Mouse (Mus musculus) lung, adult 2 months (tissue): ENCODE data around the gene Zfp609. TPM values are rescaled to one million over a fixed set of nuclear protein-coding genes. Genes with fewer than 3 reads are reported as not detected.

Source experiments
- DNase-seq: peaks from one replicate; pipeline ENCODE4 v3.0.0; 2022
- H3K4me1 ChIP-seq: fragments of 200-500 bp; 2 replicates; pipeline ENCODE4 v1.6.1; 2011; ENCODE audit warnings: low read length; ENCODE audit not compliant: control insufficient read depth, insufficient read depth
- H3K4me3 ChIP-seq: fragments of 200-500 bp; replicated peaks from 2 replicates; pipeline ENCODE3; 2011; ENCODE audit warnings: low read depth, mild to moderate bottlenecking, control low read depth, low read length; ENCODE audit errors: extremely low read depth
- CTCF ChIP-seq: fragments of 200-500 bp; IDR thresholded peaks from 2 replicates; pipeline ENCODE4 v1.5.1; 2011; ENCODE audit warnings: mild to moderate bottlenecking, low read length, control low read depth; ENCODE audit not compliant: insufficient read depth
- POLR2A ChIP-seq: fragments of 200-500 bp; IDR thresholded peaks from 2 replicates; pipeline ENCODE4 v1.6.1; 2011; ENCODE audit warnings: low read depth, mild to moderate bottlenecking, control low read depth, low read length, borderline replicate concordance; ENCODE audit errors: extremely low read depth
- WGBS: fragments of 180-500 bp; shearing (Covaris S2); methylation state at CpG from one replicate; pipeline ENCODE4 v1.1.7; 2018; 5-methylcytosine and 5-hydroxymethylcytosine counted together
- polyA plus RNA-seq: library from polyadenylated mRNA; depleted of rRNA; stranded (reverse); fragments of >200 nt; gene quantifications from 2 replicates; pipeline ENCODE4 v1.2.3, GENCODE M21; 2012; rRNA removed

Zfp609 gene
- polyA plus RNA-seq, 1 experiment: 11.7 TPM

DNA sequence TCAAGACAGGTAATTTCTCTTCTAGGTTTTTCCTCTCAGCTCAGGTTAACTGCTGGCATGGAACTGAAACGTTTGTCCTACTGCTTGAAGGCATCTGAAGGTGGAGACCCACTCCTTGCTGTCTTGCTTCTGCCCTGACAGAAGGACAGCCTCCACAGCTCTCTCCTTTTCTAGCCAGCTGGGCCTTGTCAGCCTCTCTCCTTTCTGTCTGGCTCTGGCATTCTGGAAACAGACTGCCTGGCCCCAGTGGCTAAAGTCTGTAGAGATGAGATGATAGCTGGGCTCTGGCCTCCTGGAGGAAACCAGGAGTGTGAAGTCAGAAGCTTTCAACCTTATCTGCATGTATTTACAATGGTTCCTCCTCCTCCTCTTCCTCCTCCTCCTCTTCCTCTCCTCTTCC lies 177.4 kb downstream of the Zfp609 start:
- no peaks in the 10 kb centered on the region; the same call in 1 of the 2 replicates for H3K4me1 ChIP-seq
- TF ChIP-seq CTCF (no peak), POLR2A (no peak)
- H3K4me3 ChIP-seq: no peak overlapping the region
- DNase-seq: peak; percentile 11
- WGBS: 25% methylated on average over 1 of the region's 1 CpGs

DNA sequence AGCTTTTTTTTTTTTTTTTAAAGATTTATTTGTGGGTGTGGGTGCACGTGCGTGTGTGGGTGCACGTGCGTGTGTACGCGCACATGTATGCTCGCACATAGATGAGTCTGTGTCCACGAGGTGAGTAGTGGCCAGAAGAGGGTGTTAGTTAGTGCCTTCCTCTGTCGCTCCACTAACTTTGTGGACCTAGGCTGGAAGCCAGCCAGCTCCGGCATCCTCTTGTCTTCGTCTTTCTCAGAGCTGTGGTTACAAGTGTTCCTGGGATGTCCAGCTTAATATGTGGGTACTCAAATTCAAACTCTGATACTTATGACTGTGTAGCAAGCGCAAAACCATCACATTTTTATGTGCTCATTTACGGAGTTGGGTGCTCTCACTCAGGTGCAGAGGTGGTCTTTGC lies 178.6 kb downstream of the Zfp609 start:
- no peak for DNase-seq
- no peaks in the 10 kb centered on the region; the same call in 1 of the 2 replicates for H3K4me1 ChIP-seq
- WGBS: 87% methylated on average over 13 of the region's 13 CpGs
- TF ChIP-seq POLR2A: no peak
- no peak for TF ChIP-seq CTCF
- H3K4me3 ChIP-seq: no peak overlapping the region

DNA sequence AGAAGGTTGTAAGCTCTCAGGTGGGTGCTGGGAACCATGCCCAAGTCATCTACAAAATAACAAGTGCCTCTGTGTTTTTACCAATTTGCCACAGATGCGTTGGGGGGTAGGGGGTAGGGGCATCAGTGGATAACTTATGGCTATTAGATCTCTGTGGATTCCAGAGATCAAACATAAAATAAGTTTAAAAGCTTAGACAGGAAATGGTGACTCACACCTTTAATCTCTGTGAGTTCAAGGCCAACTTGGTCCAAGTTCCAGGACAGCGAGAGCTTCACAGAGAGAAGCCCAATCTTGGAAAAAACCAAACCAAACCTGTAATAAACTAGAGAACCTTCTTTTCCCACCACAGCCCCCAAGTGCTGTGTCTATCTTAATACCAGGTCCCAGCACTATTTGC lies 180.6 kb downstream of the Zfp609 start:
- TF ChIP-seq CTCF: no peak
- TF ChIP-seq POLR2A: no peak
- no peak for DNase-seq
- WGBS: 87% methylated on average over 2 of the region's 2 CpGs
- H3K4me3 ChIP-seq: no peak overlapping the region
- H3K4me1 ChIP-seq: no peaks in the 10 kb centered on the region; the same call in 1 of the 2 replicates

DNA sequence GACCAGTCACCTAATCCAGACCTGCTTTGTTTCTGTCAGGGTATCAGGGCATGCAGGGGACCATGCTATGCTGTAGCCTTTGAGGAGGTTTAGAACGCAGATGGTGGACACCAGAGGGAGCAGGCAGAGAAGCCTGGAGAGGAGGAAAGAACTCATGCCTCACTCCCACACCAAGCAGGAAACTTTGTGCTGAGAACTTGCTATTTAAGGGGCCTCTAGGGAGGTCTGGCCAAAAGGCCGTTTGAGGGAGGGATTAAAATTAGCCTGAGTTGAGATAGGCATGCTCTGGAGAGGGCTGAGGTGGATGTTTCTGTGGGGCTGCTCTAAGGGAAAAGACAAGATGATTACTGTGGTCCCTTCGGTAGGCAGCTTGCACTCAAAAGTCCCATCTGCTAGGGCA lies 181.4 kb downstream of the Zfp609 start:
- DNase-seq: no peak

DNA sequence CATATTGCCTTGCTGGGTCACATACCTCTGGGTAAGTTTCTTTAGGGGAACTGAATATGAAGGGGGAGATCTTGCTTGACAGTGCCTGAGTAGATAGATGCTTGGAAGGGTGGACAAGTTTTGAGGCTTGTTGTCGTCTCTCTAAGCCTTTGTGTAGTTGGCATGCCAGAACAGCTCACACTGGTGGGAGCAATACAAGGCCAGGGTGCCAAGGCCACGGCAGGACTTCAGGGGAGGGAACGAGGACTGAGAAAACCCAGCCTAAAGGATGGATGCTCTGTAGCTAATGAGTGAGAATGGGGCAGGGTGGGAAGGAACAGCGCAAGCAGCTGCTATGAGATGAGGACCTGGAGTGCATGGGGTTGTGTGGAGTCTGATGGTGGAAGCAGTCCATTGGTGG lies 182.4 kb downstream of the Zfp609 start:
- WGBS: 88% methylated on average over 4 of the region's 4 CpGs
- TF ChIP-seq POLR2A: no peak
- no peak for TF ChIP-seq CTCF
- Histone ChIP-seq H3K4me1 (peaks cover 3% of the 10 kb centered on the region; the same call in 1 of the 2 replicates), H3K4me3 (no peak overlapping the region)
- no peak for DNase-seq

More for the DNA sequence above, 181.4 kb downstream of the Zfp609 start:
- TF ChIP-seq POLR2A (no peak), CTCF (no peak)
- H3K4me1 ChIP-seq: no peaks in the 10 kb centered on the region; the same call in 1 of the 2 replicates
- 45% methylated on average over 3 of the region's 3 CpGs for WGBS
- H3K4me3 ChIP-seq: no peak overlapping the region

DNA sequence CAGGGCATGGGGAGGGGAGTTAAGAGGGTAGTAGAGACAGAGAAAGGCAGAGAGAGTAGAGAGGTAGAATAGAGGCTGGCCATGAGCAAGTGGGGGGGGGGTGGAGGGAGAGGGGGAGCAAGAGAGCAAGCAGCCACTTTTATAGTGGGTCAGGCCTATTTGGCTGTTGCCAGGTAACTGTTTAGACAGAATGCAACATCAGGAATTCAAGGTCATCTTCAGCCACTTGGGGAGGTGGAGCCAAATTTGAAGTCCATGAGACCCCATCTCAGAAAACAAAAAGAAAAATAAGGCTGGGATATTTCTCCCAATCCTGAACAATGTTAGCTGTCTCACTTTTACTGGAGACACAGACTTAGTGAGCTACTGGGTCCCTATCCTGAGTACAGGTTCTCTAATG lies 184.8 kb downstream of the Zfp609 start:
- DNase-seq: no peak
- Histone ChIP-seq H3K4me1 (peaks cover 3% of the 10 kb centered on the region; the same call in 1 of the 2 replicates), H3K4me3 (no peak overlapping the region)
- no peak for TF ChIP-seq CTCF
- TF ChIP-seq POLR2A: no peak

Other genes with a start within 250 kb of the Zfp609 start
- 31.6 and 36.7 TPM in 2 replicates for gene Plekho2, start 247.5 kb downstream of the Zfp609 start, polyA plus RNA-seq
- 0.36 and 1.0 TPM in 2 replicates for gene Pif1, start 240.4 kb downstream of the Zfp609 start, polyA plus RNA-seq
- gene Rbpms2, start 197.9 kb downstream of the Zfp609 start, polyA plus RNA-seq: 16.0 and 18.4 TPM in 2 replicates
- 242 and 274 TPM in 2 replicates for gene Oaz2, start 159.6 kb downstream of the Zfp609 start, polyA plus RNA-seq
- gene Pclaf, start 62.7 kb upstream of the Zfp609 start, polyA plus RNA-seq: 0.28 and 1.2 TPM in 2 replicates
- 6.7 and 8.4 TPM in 2 replicates for gene Trip4, start 81.2 kb upstream of the Zfp609 start, polyA plus RNA-seq
- 4.4 and 5.8 TPM in 2 replicates for gene Csnk1g1, start 81.4 kb upstream of the Zfp609 start, polyA plus RNA-seq
- gene Ppib, start 232.7 kb upstream of the Zfp609 start, polyA plus RNA-seq: 162 and 176 TPM in 2 replicates
- gene Snx22, start 242.2 kb upstream of the Zfp609 start, polyA plus RNA-seq: 14.5 and 18.0 TPM in 2 replicates